Mouse (Mus musculus) hindbrain, embryonic 14.5 days (tissue): ENCODE data around the gene Rdm1. TPM values are rescaled to one million over a fixed set of nuclear protein-coding genes. Genes with fewer than 3 reads are reported as not detected.
"Not testable (repeated sequence)": the region's sequence is repeated elsewhere in the genome, so short reads cannot be mapped to it uniquely, and the experiment has no call there.

Source experiments
- ATAC-seq: fragments of 200-750 bp; cut with Nextera tagmentation; 2 replicates; pipeline ENCODE4 v1.8.0; 2017; ENCODE audit warnings: moderate number of reproducible peaks, mild to moderate bottlenecking, moderate TSS enrichment, moderate library complexity; ENCODE audit not compliant: low FRiP score
- DNase-seq: peaks from one replicate; pipeline ENCODE4 v3.0.0-alpha.2; 2015; ENCODE audit warnings: low spot score
- H3K27ac ChIP-seq: fragments of 300-500 bp; sonication (generic); 2 replicates; pipeline ENCODE4 v1.5.1; 2014; ENCODE audit warnings: mild to moderate bottlenecking, moderate library complexity
- H3K27me3 ChIP-seq: fragments of 300-500 bp; sonication (generic); 2 replicates; pipeline ENCODE4 v1.6.1; 2014; ENCODE audit warnings: mild to moderate bottlenecking, low read length, mixed read lengths; ENCODE audit not compliant: control insufficient read depth, insufficient read depth
- H3K36me3 ChIP-seq: fragments of 300-500 bp; sonication (generic); replicated peaks from 2 replicates; pipeline ENCODE4 v1.6.1; 2014; ENCODE audit not compliant: control insufficient read depth, insufficient read depth
- H3K4me1 ChIP-seq: fragments of 300-500 bp; sonication (generic); replicated peaks from 2 replicates; pipeline ENCODE4 v1.6.1; 2014; ENCODE audit warnings: antibody characterized with exemption, low read length, mixed read lengths; ENCODE audit not compliant: control insufficient read depth, insufficient read depth
- H3K4me2 ChIP-seq: fragments of 300-500 bp; sonication (generic); replicated peaks from 2 replicates; pipeline ENCODE4 v1.6.1; 2014; ENCODE audit warnings: mild to moderate bottlenecking, moderate library complexity
- H3K4me3 ChIP-seq: fragments of 300-500 bp; sonication (generic); replicated peaks from 2 replicates; pipeline ENCODE4 v1.5.1; 2014; ENCODE audit warnings: mild to moderate bottlenecking, low read length
- H3K9ac ChIP-seq: fragments of 300-500 bp; sonication (generic); 2 replicates; pipeline ENCODE4 v1.6.1; 2014
- H3K9me3 ChIP-seq: fragments of 300-500 bp; sonication (generic); 2 replicates; pipeline ENCODE4 v1.6.1; 2016; ENCODE audit warnings: low read length; ENCODE audit not compliant: control insufficient read depth
- WGBS: fragments of 180-500 bp; shearing (Covaris S2); extraction: QIAGEN DNeasy Blood & Tissue Kit; methylation state at CpG from one replicate; pipeline ENCODE4 v1.1.7; 2014; 5-methylcytosine and 5-hydroxymethylcytosine counted together
- polyA plus RNA-seq: library from polyadenylated mRNA; unstranded; fragments of >200 nt; fragmentation: Nextera tagmentation; extraction: Ambion mirVana; gene quantifications from 2 replicates; pipeline ENCODE4 v1.2.1, GENCODE M21; 2014

Gene Rdm1
- polyA plus RNA-seq, 1 experiment from 2014 or later = 16.6 TPM

DNA sequence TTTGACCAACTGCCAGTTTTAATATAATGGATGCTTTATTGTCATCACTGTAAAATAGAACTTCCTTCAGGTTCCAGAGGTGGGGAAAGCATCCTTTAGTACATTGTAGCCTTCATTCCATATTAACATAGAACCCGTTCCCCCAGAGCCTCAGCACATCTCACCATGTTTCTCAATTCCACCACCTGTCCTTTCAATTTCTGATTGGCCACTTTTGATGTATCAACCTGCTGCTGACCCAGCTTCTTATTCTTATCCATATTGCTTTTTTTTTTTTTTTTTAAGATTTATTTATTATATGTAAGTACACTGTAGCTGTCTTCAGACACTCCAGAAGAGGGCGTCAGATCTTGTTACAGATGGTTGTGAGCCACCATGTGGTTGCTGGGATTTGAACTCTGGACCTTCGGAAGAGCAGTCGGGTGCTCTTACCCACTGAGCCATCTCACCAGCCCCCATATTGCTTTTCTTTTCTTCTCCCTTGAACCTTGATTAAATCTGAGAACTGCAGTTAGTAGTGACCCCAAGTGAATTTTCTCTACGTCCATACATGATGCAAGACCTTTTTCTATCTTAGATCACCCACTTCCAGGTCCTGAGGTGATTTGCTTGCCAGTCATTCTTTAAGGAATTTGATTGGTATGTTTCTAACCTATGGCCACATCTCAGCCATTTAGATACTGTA, 1.9 kb downstream of the Rdm1 start:
- WGBS = 80% methylated on average over 4 of the region's 5 CpGs
- H3K4me3 ChIP-seq = not testable (repeated sequence)
- peak overlapping the region; percentile 84 for H3K4me2 ChIP-seq

GRCm38 (mm10) chr11:101635660-101636059, 8.7 kb downstream of the Rdm1 start:
- no peak overlapping the region for H3K4me2 ChIP-seq
- WGBS = 83% methylated on average over 10 of the region's 10 CpGs
- no peaks in the 10 kb centered on the region for H3K4me1 ChIP-seq

More for the DNA sequence above, 1.9 kb downstream of the Rdm1 start:
- H3K36me3 ChIP-seq, ATAC-seq, DNase-seq, H3K4me1 ChIP-seq, H3K9me3 ChIP-seq, H3K27me3 ChIP-seq, H3K27ac ChIP-seq, H3K9ac ChIP-seq: not testable (repeated sequence)

DNA sequence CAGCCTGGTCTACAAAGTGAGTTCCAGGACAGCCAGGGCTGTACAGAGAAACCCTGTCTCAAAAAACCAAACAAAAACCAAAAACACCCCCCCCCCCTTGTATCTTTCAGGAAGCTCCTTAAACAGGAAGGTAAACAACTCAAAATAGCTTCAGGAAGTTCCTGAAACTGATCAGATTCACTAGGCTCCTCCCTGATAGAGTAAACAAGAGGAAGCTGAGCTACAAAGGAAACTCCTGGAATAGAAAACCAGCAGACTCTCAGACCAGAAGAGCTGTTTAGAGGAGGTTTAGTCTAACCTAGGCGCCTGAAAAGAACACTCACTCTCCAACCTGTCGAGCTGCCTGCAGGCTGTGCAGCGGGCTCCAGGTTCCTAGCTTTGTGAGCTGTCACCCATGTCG, 12.8 kb downstream of the Rdm1 start:
- H3K9me3 ChIP-seq = no peaks in the 10 kb centered on the region
- H3K4me3 ChIP-seq = no peak overlapping the region
- no peaks in the 10 kb centered on the region for H3K36me3 ChIP-seq
- no peak for DNase-seq
- 92% methylated on average over 4 of the region's 4 CpGs for WGBS
- no peak overlapping the region for H3K27ac ChIP-seq
- H3K9ac ChIP-seq = no peak overlapping the region
- no peak overlapping the region for H3K4me2 ChIP-seq
- H3K27me3 ChIP-seq = no peaks in the 10 kb centered on the region
- H3K4me1 ChIP-seq = no peaks in the 10 kb centered on the region
- no peak for ATAC-seq

More at GRCm38 (mm10) chr11:101635660-101636059, 8.7 kb downstream of the Rdm1 start:
- Histone ChIP-seq H3K4me3 (no peak overlapping the region), H3K27me3 (no peaks in the 10 kb centered on the region), H3K9me3 (no peaks in the 10 kb centered on the region), H3K9ac (no peak overlapping the region), H3K36me3 (no peaks in the 10 kb centered on the region), H3K27ac (no peak overlapping the region)
- no peak for DNase-seq
- ATAC-seq = no peak

- not testable (repeated sequence) for H3K36me3 ChIP-seq, H3K4me1 ChIP-seq, H3K27me3 ChIP-seq, H3K9me3 ChIP-seq
- H3K4me3 ChIP-seq = peak overlapping the region; percentile 29
- peak; percentile 78 for ATAC-seq
- H3K4me2 ChIP-seq = peak overlapping the region; percentile 52
- H3K9ac ChIP-seq = peak overlapping the region; percentile 56
- 5% methylated on average over 50 of the region's 53 CpGs for whole genome bisulfite sequencing
- peak; percentile 78 for DNase-seq
- H3K27ac ChIP-seq = peak overlapping the region; percentile 92
Measured at GRCm38 (mm10) chr11:101640857-101641709, 14.1 kb downstream of the Rdm1 start.

DNA sequence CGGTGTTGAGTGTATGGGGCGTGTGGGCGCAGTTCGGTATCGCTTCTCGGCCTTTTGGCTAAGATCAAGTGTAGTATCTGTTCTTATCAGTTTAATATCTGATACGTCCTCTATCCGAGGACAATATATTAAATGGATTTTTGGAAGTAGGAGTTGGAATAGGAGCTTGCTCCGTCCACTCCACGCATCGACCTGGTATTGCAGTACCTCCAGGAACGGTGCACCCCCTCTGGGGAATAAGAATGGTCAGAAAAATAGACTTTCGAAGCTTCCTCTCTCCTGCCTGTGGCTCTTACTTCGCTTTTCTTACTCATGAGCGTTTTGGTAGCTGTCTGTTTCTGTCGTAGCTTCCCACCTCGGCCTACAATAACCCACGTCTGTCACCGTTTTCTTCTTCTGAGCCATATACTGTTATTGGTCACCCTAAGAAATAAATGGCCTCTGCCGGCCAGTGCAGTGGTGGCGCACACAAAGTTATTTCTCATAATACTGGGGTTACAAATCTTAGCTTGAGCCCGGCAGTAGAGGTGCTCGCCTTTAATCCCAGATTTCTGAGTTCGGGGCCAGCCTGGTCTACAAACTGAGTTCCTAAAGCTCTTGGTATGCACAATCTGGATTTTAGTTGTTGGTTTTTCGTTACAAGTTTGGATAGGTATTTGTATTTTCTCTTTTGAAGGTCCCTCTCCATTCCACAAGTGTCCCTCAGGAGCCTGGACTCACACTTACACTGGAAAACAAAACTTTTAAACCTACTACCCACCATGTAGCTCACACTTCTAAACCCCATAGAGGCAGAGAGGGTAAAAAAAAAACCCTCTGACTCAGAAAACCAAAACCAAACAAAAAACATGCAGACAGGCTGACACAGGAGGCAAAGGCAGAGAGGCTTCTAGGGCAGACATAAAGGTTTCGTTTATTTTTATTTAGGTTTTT, 15.0 kb downstream of the Rdm1 start:
- DNase-seq = peak; percentile 57
- H3K27me3 ChIP-seq, H3K9me3 ChIP-seq, H3K4me3 ChIP-seq, H3K4me1 ChIP-seq, H3K36me3 ChIP-seq: not testable (repeated sequence)
- ATAC-seq = peak; percentile 82
- peak overlapping the region; percentile 56 for H3K9ac ChIP-seq
- H3K4me2 ChIP-seq = peak overlapping the region; percentile 52
- peak overlapping the region; percentile 92 for H3K27ac ChIP-seq
- WGBS = 6% methylated on average over 13 of the region's 26 CpGs

GRCm38 (mm10) chr11:101642931-101643330, 15.9 kb downstream of the Rdm1 start:
- no peak overlapping the region for H3K4me2 ChIP-seq
- no peak overlapping the region for H3K9ac ChIP-seq
- no peak overlapping the region for H3K4me3 ChIP-seq
- no peaks in the 10 kb centered on the region for H3K9me3 ChIP-seq
- 57% methylated on average over 5 of the region's 5 CpGs for WGBS
- no peaks in the 10 kb centered on the region for H3K36me3 ChIP-seq
- H3K4me1 ChIP-seq = no peaks in the 10 kb centered on the region
- ATAC-seq = no peak
- no peaks in the 10 kb centered on the region for H3K27me3 ChIP-seq
- no peak for DNase-seq
- H3K27ac ChIP-seq = peak overlapping the region; percentile 16; the same call in 1 of the 2 replicates

- H3K27me3 ChIP-seq = no peaks in the 10 kb centered on the region
- WGBS = 62% methylated on average over 3 of the region's 3 CpGs
- H3K27ac ChIP-seq = peak overlapping the region; percentile 60; the same call in 1 of the 2 replicates
- H3K36me3 ChIP-seq = no peaks in the 10 kb centered on the region
- ATAC-seq (no peak), DNase-seq (no peak)
- H3K4me1 ChIP-seq = no peaks in the 10 kb centered on the region
- H3K9me3 ChIP-seq = no peaks in the 10 kb centered on the region
- no peak overlapping the region for H3K4me2 ChIP-seq
- no peak overlapping the region for H3K9ac ChIP-seq
- H3K4me3 ChIP-seq = no peak overlapping the region
Measured at GRCm38 (mm10) chr11:101644591-101644990, 17.6 kb downstream of the Rdm1 start.

DNA sequence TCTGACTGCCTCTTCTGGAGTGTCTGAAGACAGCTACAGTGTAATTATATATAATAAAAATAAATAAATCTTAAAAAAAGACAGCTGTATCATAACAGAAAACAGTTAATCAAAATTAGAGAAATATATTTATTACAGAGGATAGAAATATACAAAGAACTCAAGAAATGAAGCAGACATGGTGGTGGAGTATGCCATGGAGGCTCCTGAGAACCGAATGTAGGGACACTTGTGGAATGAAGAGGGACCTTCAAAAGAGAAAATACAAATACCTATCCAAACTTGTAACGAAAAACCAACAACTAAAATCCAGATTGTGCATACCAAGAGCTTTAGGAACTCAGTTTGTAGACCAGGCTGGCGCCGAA, 18.0 kb downstream of the Rdm1 start:
- WGBS = 4% methylated on average over 4 of the region's 4 CpGs
- H3K4me1 ChIP-seq, H3K4me2 ChIP-seq, H3K4me3 ChIP-seq, H3K9ac ChIP-seq, DNase-seq, H3K36me3 ChIP-seq, ATAC-seq, H3K27me3 ChIP-seq, H3K9me3 ChIP-seq: not testable (repeated sequence)
- peak overlapping the region; percentile 60; the same call in 1 of the 2 replicates for H3K27ac ChIP-seq
